Mouse (Mus musculus): ENCODE measurements at regions not wholly inside any gene's neighbourhood (a gene's known extent, or its start where the extent isn't known, plus 50 kb on each side); places are given as distances from the start of the nearest gene placed in this dataset.
"Not testable (repeated sequence)": the region's sequence is repeated elsewhere in the genome, so short reads cannot be mapped to it uniquely, and the experiment has no call there.

DNA sequence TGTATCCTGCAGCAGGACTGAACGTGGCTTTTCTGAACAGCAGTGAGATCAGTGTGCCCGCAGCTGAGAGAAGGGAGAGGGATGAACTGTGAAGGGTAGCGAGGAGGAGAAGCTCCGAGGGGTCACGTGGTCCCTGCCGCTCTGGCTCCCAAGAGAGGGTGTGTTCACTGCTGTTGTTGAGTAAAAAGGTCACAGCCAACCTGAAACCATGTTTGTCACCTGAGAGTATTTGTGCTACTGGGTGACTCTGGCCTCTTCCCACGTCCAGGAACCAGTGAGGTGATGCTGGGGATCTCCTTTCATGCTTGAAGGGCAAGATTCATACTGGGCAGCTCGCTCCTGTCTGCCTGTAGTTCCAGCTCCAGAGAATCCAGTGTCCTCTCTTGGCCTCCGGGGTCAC lies 135.4 kb upstream of the Sulf2 start:
- no peaks in the 10 kb centered on the region for H3K36me3 ChIP-seq (ENCODE audit: control insufficient read depth, insufficient read depth, low read length)
- no peak overlapping the region for H3K4me3 ChIP-seq (ENCODE audit: low read depth, low read length)
- H3K27ac ChIP-seq (ENCODE audit: low read length) = no peak overlapping the region
- H3K9me3 ChIP-seq (replicated peaks; ENCODE audit: control insufficient read depth, low read length, poor library complexity, severe bottlenecking) = no peaks in the 10 kb centered on the region
- peaks cover 3% of the 10 kb centered on the region; the same call in 1 of the 2 replicates for H3K27me3 ChIP-seq (ENCODE audit: control insufficient read depth, insufficient read depth, low read depth, low read length)
- ATAC-seq = no peak
- H3K4me2 ChIP-seq (ENCODE audit: low read length) = no peak overlapping the region
- H3K4me1 ChIP-seq (ENCODE audit: control insufficient read depth, insufficient read depth, low read length) = peaks cover 5% of the 10 kb centered on the region; the same call in 1 of the 2 replicates
- H3K9ac ChIP-seq (ENCODE audit: low read depth, low read length) = no peak overlapping the region
- WGBS = 49% methylated on average over 9 of the region's 9 CpGs

DNA sequence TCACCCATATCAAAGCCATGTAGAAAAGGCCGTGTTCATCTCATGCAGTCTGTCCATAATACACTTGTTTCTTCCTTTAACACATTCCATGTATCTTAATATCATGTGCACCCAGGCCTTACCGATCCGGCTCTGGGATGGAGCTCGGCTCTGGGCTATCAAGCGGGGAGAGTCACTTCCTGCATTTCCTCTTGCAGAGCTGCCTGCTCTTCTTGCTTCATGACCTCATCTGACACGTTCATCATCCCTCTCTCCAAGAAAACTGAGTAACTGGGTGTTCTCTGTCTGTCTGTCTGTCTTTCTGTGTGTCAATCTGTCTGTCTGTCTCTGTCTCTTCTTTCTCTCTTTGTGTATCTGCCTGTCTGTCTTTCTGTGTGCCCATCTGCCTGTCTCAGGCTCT lies 133.7 kb upstream of the Sulf2 start:
- no peaks in the 10 kb centered on the region for H3K36me3 ChIP-seq (ENCODE audit: control insufficient read depth, insufficient read depth, low read length)
- H3K9me3 ChIP-seq (replicated peaks; ENCODE audit: control insufficient read depth, low read length, poor library complexity, severe bottlenecking) = no peaks in the 10 kb centered on the region
- H3K27ac ChIP-seq (ENCODE audit: low read length) = no peak overlapping the region
- no peak overlapping the region for H3K4me2 ChIP-seq (ENCODE audit: low read length)
- no peaks in the 10 kb centered on the region for H3K27me3 ChIP-seq (ENCODE audit: control insufficient read depth, insufficient read depth, low read depth, low read length)
- 78% methylated on average over 6 of the region's 6 CpGs for WGBS
- ATAC-seq = no peak
- peaks cover 5% of the 10 kb centered on the region; the same call in 1 of the 2 replicates for H3K4me1 ChIP-seq (ENCODE audit: control insufficient read depth, insufficient read depth, low read length)
- no peak overlapping the region for H3K9ac ChIP-seq (ENCODE audit: low read depth, low read length)
- H3K4me3 ChIP-seq (ENCODE audit: low read depth, low read length) = no peak overlapping the region

DNA sequence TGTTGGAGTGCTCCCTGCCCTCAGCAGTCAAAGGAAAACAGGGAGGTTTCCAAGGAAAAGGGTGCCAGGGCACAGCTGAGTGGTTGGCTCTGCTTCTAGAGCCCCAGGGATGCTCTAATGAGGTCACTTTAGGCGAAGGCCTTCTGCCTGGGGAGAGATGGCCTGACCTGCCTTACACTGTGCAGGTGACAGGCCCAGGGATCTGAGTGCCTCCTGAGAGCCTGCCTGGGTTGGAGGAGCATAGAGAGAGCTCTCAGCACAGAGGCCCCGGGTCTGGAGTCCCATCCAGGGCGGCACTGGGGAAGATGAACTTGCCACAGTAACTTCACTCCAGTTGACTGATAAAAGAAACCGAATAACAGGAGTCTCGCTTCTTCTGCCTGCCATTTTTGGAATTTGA lies 125.7 kb upstream of the Sulf2 start:
- H3K9ac ChIP-seq (ENCODE audit: low read depth, low read length); H3K36me3 ChIP-seq (ENCODE audit: control insufficient read depth, insufficient read depth, low read length); H3K27me3 ChIP-seq (ENCODE audit: control insufficient read depth, insufficient read depth, low read depth, low read length); H3K4me2 ChIP-seq (ENCODE audit: low read length); ATAC-seq; H3K27ac ChIP-seq (ENCODE audit: low read length); H3K9me3 ChIP-seq (replicated peaks; ENCODE audit: control insufficient read depth, low read length, poor library complexity, severe bottlenecking); H3K4me3 ChIP-seq (ENCODE audit: low read depth, low read length); H3K4me1 ChIP-seq (ENCODE audit: control insufficient read depth, insufficient read depth, low read length): not testable (repeated sequence)
- no CpG with 5 or more reads among the region's 5 CpGs for WGBS

DNA sequence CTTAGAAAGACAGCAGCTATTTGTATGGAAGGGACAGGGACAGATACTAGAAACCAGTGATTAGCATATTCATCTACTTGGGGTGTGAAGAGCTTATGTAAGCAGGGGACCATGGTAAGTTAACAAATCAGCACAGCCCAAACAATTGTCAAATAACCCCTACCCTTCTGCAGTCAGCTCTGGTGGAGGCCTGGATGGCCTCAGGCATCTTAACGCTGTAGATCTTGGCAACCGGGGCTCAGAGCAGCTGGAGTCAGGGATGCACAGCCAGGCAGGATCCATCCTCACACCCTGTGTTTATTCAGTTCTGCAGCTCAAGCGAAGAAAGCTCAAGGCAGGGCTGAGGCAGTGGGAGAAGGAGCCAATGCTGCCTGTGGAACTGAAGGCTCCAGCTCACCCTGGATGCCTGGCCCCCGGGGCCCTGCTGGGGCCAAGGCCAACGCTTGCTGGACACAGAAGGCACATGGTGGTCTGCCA lies 125.2 kb upstream of the Sulf2 start:
- no peak overlapping the region for H3K4me3 ChIP-seq (ENCODE audit: low read depth, low read length)
- H3K9me3 ChIP-seq (replicated peaks; ENCODE audit: control insufficient read depth, low read length, poor library complexity, severe bottlenecking) = no peaks in the 10 kb centered on the region
- no peak overlapping the region for H3K9ac ChIP-seq (ENCODE audit: low read depth, low read length)
- peak; percentile 48; the same call in 1 of the 2 replicates for ATAC-seq
- no peaks in the 10 kb centered on the region for H3K36me3 ChIP-seq (ENCODE audit: control insufficient read depth, insufficient read depth, low read length)
- 37% methylated on average over 5 of the region's 5 CpGs for WGBS
- H3K27ac ChIP-seq (ENCODE audit: low read length) = no peak overlapping the region
- no peaks in the 10 kb centered on the region for H3K27me3 ChIP-seq (ENCODE audit: control insufficient read depth, insufficient read depth, low read depth, low read length)
- H3K4me2 ChIP-seq (ENCODE audit: low read length) = no peak overlapping the region
- H3K4me1 ChIP-seq (ENCODE audit: control insufficient read depth, insufficient read depth, low read length) = no peaks in the 10 kb centered on the region

- no peaks in the 10 kb centered on the region for H3K4me1 ChIP-seq (ENCODE audit: control insufficient read depth, insufficient read depth, low read length)
- no peak overlapping the region for H3K9ac ChIP-seq (ENCODE audit: low read depth, low read length)
- no peak overlapping the region for H3K4me2 ChIP-seq (ENCODE audit: low read length)
- H3K27me3 ChIP-seq (ENCODE audit: control insufficient read depth, insufficient read depth, low read depth, low read length) = no peaks in the 10 kb centered on the region
- H3K9me3 ChIP-seq (replicated peaks; ENCODE audit: control insufficient read depth, low read length, poor library complexity, severe bottlenecking) = no peaks in the 10 kb centered on the region
- 74% methylated on average over 15 of the region's 15 CpGs for WGBS
- ATAC-seq = no peak
- no peak overlapping the region for H3K27ac ChIP-seq (ENCODE audit: low read length)
- H3K36me3 ChIP-seq (ENCODE audit: control insufficient read depth, insufficient read depth, low read length) = no peaks in the 10 kb centered on the region
- no peak overlapping the region for H3K4me3 ChIP-seq (ENCODE audit: low read depth, low read length)
Measured at GRCm38 (mm10) chr2:166279676-166280075, 124.2 kb upstream of the Sulf2 start.

DNA sequence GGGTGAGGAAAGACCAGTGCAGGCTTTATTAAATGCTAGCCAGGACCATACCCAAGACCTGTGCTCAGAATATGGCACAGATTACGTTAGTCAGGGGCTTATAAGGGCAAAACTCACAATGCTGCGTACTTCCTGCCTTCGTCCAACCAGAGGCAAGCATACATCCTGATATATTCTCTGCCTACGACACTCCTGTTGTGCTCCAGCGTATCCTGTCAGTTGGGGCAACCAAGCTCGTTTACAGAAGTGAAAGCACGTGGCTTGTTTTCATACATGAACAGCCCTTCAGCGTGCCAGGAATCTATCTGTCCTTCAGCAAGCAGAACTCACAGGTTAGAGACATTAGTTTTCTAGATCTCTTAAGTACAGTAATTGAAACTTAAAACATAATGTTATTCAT lies 119.9 kb upstream of the Sulf2 start:
- H3K27me3 ChIP-seq (ENCODE audit: control insufficient read depth, insufficient read depth, low read depth, low read length) = no peaks in the 10 kb centered on the region
- H3K9me3 ChIP-seq (replicated peaks; ENCODE audit: control insufficient read depth, low read length, poor library complexity, severe bottlenecking) = no peaks in the 10 kb centered on the region
- H3K4me2 ChIP-seq (ENCODE audit: low read length) = no peak overlapping the region
- H3K27ac ChIP-seq (ENCODE audit: low read length) = no peak overlapping the region
- H3K36me3 ChIP-seq (ENCODE audit: control insufficient read depth, insufficient read depth, low read length) = no peaks in the 10 kb centered on the region
- no peak overlapping the region for H3K4me3 ChIP-seq (ENCODE audit: low read depth, low read length)
- WGBS = 86% methylated on average over 8 of the region's 8 CpGs
- no peak for ATAC-seq
- no peak overlapping the region for H3K9ac ChIP-seq (ENCODE audit: low read depth, low read length)
- peaks cover 15% of the 10 kb centered on the region for H3K4me1 ChIP-seq (ENCODE audit: control insufficient read depth, insufficient read depth, low read length)

GRCm38 (mm10) chr2:166274016-166274346 lies 118.5 kb upstream of the Sulf2 start:
- peak overlapping the region; percentile 44; the same call in 1 of the 2 replicates for H3K27ac ChIP-seq (ENCODE audit: low read length)
- 47% methylated on average over 2 of the region's 2 CpGs for WGBS
- H3K27me3 ChIP-seq (ENCODE audit: control insufficient read depth, insufficient read depth, low read depth, low read length) = no peaks in the 10 kb centered on the region
- ATAC-seq = no peak
- no peaks in the 10 kb centered on the region for H3K9me3 ChIP-seq (replicated peaks; ENCODE audit: control insufficient read depth, low read length, poor library complexity, severe bottlenecking)
- 0 out of 2 replicates have a peak overlapping the region, but pooled peaks have one; percentile 13 for H3K4me2 ChIP-seq (ENCODE audit: low read length)
- H3K4me1 ChIP-seq (ENCODE audit: control insufficient read depth, insufficient read depth, low read length) = peaks cover 17% of the 10 kb centered on the region
- H3K9ac ChIP-seq (ENCODE audit: low read depth, low read length) = no peak overlapping the region
- no peak overlapping the region for H3K4me3 ChIP-seq (ENCODE audit: low read depth, low read length)
- H3K36me3 ChIP-seq (ENCODE audit: control insufficient read depth, insufficient read depth, low read length) = no peaks in the 10 kb centered on the region

GRCm38 (mm10) chr2:166273312-166274015 lies 118.0 kb upstream of the Sulf2 start:
- Histone ChIP-seq H3K27me3 (ENCODE audit: control insufficient read depth, insufficient read depth, low read depth, low read length) (no peaks in the 10 kb centered on the region), H3K4me2 (ENCODE audit: low read length) (0 out of 2 replicates have a peak overlapping the region, but pooled peaks have one; percentile 13), H3K36me3 (ENCODE audit: control insufficient read depth, insufficient read depth, low read length) (no peaks in the 10 kb centered on the region), H3K9me3 (replicated peaks; ENCODE audit: control insufficient read depth, low read length, poor library complexity, severe bottlenecking) (no peaks in the 10 kb centered on the region), H3K4me3 (ENCODE audit: low read depth, low read length) (no peak overlapping the region), H3K9ac (ENCODE audit: low read depth, low read length) (no peak overlapping the region), H3K27ac (ENCODE audit: low read length) (peak overlapping the region; percentile 44), H3K4me1 (ENCODE audit: control insufficient read depth, insufficient read depth, low read length) (peaks cover 17% of the 10 kb centered on the region)
- WGBS = 26% methylated on average over 23 of the region's 23 CpGs
- ATAC-seq = no peak

DNA sequence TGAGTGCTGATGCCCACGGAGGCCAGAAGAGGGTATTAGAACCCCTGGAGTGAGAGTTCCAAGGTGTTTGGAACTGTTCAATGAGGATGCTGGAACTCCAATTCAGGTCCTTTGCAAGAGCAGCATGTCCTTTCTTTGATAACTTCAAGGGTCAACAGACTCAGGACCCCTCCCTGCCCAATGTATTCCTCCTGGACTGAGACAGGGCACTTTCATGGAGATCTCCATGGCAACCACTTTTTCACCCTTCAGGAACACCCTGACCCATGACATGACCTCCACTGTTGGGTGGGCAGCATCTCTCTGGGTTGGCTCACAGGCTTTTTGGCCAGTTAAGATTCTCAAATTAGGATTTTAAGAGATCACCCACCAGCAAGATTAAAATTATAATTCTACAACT lies 117.4 kb upstream of the Sulf2 start:
- 33% methylated on average over 1 of the region's 1 CpGs for whole genome bisulfite sequencing
- H3K27ac ChIP-seq (ENCODE audit: low read length) = no peak overlapping the region
- H3K4me3 ChIP-seq (ENCODE audit: low read depth, low read length) = no peak overlapping the region
- no peaks in the 10 kb centered on the region for H3K36me3 ChIP-seq (ENCODE audit: control insufficient read depth, insufficient read depth, low read length)
- no peak overlapping the region for H3K4me2 ChIP-seq (ENCODE audit: low read length)
- no peaks in the 10 kb centered on the region for H3K27me3 ChIP-seq (ENCODE audit: control insufficient read depth, insufficient read depth, low read depth, low read length)
- H3K9me3 ChIP-seq (replicated peaks; ENCODE audit: control insufficient read depth, low read length, poor library complexity, severe bottlenecking) = no peaks in the 10 kb centered on the region
- no peak overlapping the region for H3K9ac ChIP-seq (ENCODE audit: low read depth, low read length)
- peaks cover 17% of the 10 kb centered on the region for H3K4me1 ChIP-seq (ENCODE audit: control insufficient read depth, insufficient read depth, low read length)
- ATAC-seq = no peak

Measured in midbrain, embryonic 16.5 days (tissue).